Mouse (Mus musculus) forebrain, embryonic 16.5 days (tissue): ENCODE measurements around the gene Txk. TPM values are rescaled to one million over a fixed set of nuclear protein-coding genes. Genes with fewer than 3 reads are reported as not detected.

Source experiments
- ATAC-seq: fragments of 200-750 bp; cut with Nextera tagmentation; 2 replicates; pipeline ENCODE4 v1.8.0; 2017; ENCODE audit warnings: mild to moderate bottlenecking, moderate library complexity
- H3K27ac ChIP-seq: fragments of 300-500 bp; sonication (generic); 2 replicates; pipeline ENCODE4 v1.5.1; 2014; ENCODE audit warnings: low read length, control low read depth
- H3K27me3 ChIP-seq: fragments of 300-500 bp; sonication (generic); replicated peaks from 2 replicates; pipeline ENCODE4 v1.6.1; 2014; ENCODE audit warnings: low read length; ENCODE audit not compliant: control insufficient read depth, insufficient read depth
- H3K36me3 ChIP-seq: fragments of 300-500 bp; sonication (generic); 2 replicates; pipeline ENCODE4 v1.6.1; 2014; ENCODE audit not compliant: control insufficient read depth, insufficient read depth
- H3K4me1 ChIP-seq: fragments of 300-500 bp; sonication (generic); replicated peaks from 2 replicates; pipeline ENCODE4 v1.6.1; 2014; ENCODE audit warnings: low read length; ENCODE audit not compliant: control insufficient read depth, insufficient read depth
- H3K4me2 ChIP-seq: fragments of 300-500 bp; sonication (generic); 2 replicates; pipeline ENCODE4 v1.6.1; 2014; ENCODE audit warnings: mild to moderate bottlenecking, low read length, control low read depth
- H3K4me3 ChIP-seq: fragments of 300-500 bp; sonication (generic); replicated peaks from 2 replicates; pipeline ENCODE4 v1.5.1; 2014; ENCODE audit warnings: mild to moderate bottlenecking, low read length, control low read depth
- H3K9ac ChIP-seq: fragments of 300-500 bp; sonication (generic); replicated peaks from 2 replicates; pipeline ENCODE4 v1.6.1; 2014; ENCODE audit warnings: low read depth, low read length, control low read depth
- H3K9me3 ChIP-seq: fragments of 300-500 bp; sonication (generic); 2 replicates; pipeline ENCODE4 v1.6.1; 2016; ENCODE audit warnings: low read length; ENCODE audit not compliant: control insufficient read depth
- WGBS: fragments of 180-500 bp; shearing (Covaris S2); extraction: QIAGEN DNeasy Blood & Tissue Kit; methylation state at CpG from one replicate; pipeline ENCODE4 v1.1.7; 2014; 5-methylcytosine and 5-hydroxymethylcytosine counted together
- polyA plus RNA-seq: library from polyadenylated mRNA; unstranded; fragments of >200 nt; fragmentation: Nextera tagmentation; extraction: Ambion mirVana; gene quantifications from 2 replicates; pipeline ENCODE4 v1.2.1, GENCODE M21; 2015

Gene Txk
- polyA plus RNA-seq, 1 experiment from 2014 or later, result 0.13 TPM

- no peaks in the 10 kb centered on the region for H3K4me1 ChIP-seq
- ATAC-seq, result no peak
- 68% methylated on average over 10 of the region's 10 CpGs for WGBS
- H3K36me3 ChIP-seq, result no peaks in the 10 kb centered on the region
- no peak overlapping the region for H3K4me2 ChIP-seq
- H3K9me3 ChIP-seq, result no peaks in the 10 kb centered on the region
- H3K9ac ChIP-seq, result no peak overlapping the region
- H3K27ac ChIP-seq, result no peak overlapping the region
- no peaks in the 10 kb centered on the region for H3K27me3 ChIP-seq
- H3K4me3 ChIP-seq, result no peak overlapping the region
These were observed 45.9 kb downstream of the Txk start for GRCm38 (mm10) chr5:72706722-72707121.

- no peak overlapping the region for H3K4me2 ChIP-seq
- no peak overlapping the region for H3K9ac ChIP-seq
- WGBS, result 43% methylated on average over 10 of the region's 10 CpGs
- ATAC-seq, result no peak
- 0 out of 2 replicates have a peak, but pooled peaks cover 2% of the 10 kb centered on the region for H3K9me3 ChIP-seq
- no peaks in the 10 kb centered on the region for H3K27me3 ChIP-seq
- H3K4me1 ChIP-seq, result no peaks in the 10 kb centered on the region
- H3K36me3 ChIP-seq, result no peaks in the 10 kb centered on the region
- H3K27ac ChIP-seq, result no peak overlapping the region
- H3K4me3 ChIP-seq, result no peak overlapping the region
These were observed 46.5 kb downstream of the Txk start for GRCm38 (mm10) chr5:72706095-72706494.

- no peak for ATAC-seq
- Histone ChIP-seq H3K27me3 (no peaks in the 10 kb centered on the region), H3K4me1 (peaks cover 21% of the 10 kb centered on the region), H3K9me3 (0 out of 2 replicates have a peak, but pooled peaks cover 2% of the 10 kb centered on the region), H3K27ac (no peak overlapping the region), H3K4me2 (no peak overlapping the region), H3K9ac (no peak overlapping the region), H3K4me3 (no peak overlapping the region), H3K36me3 (no peaks in the 10 kb centered on the region)
These were observed 50.4 kb downstream of the Txk start for GRCm38 (mm10) chr5:72702202-72702601.

GRCm38 (mm10) chr5:72699500-72699818 lies 53.1 kb downstream of the Txk start:
- Histone ChIP-seq H3K4me3 (no peak overlapping the region), H3K9me3 (0 out of 2 replicates have a peak, but pooled peaks cover 2% of the 10 kb centered on the region), H3K9ac (no peak overlapping the region), H3K4me1 (peaks cover 21% of the 10 kb centered on the region), H3K36me3 (no peaks in the 10 kb centered on the region), H3K27me3 (no peaks in the 10 kb centered on the region), H3K27ac (peak overlapping the region; percentile 19; the same call in 1 of the 2 replicates), H3K4me2 (no peak overlapping the region)
- 21% methylated on average over 2 of the region's 2 CpGs for WGBS
- ATAC-seq, result no peak

- 0 out of 2 replicates have a peak, but pooled peaks cover 2% of the 10 kb centered on the region for H3K9me3 ChIP-seq
- 45% methylated on average over 7 of the region's 7 CpGs for WGBS
- no peak overlapping the region for H3K4me3 ChIP-seq
- no peak for ATAC-seq
- peak overlapping the region; percentile 19; the same call in 1 of the 2 replicates for H3K27ac ChIP-seq
- no peaks in the 10 kb centered on the region for H3K36me3 ChIP-seq
- no peak overlapping the region for H3K9ac ChIP-seq
- peaks cover 21% of the 10 kb centered on the region for H3K4me1 ChIP-seq
- no peak overlapping the region for H3K4me2 ChIP-seq
- H3K27me3 ChIP-seq, result no peaks in the 10 kb centered on the region
These were observed 53.6 kb downstream of the Txk start for GRCm38 (mm10) chr5:72698818-72699499.

- WGBS, result 40% methylated on average over 3 of the region's 3 CpGs
- Histone ChIP-seq H3K4me3 (no peak overlapping the region), H3K9ac (no peak overlapping the region), H3K27ac (no peak overlapping the region), H3K9me3 (0 out of 2 replicates have a peak, but pooled peaks cover 2% of the 10 kb centered on the region), H3K36me3 (no peaks in the 10 kb centered on the region), H3K4me1 (peaks cover 21% of the 10 kb centered on the region), H3K4me2 (no peak overlapping the region), H3K27me3 (no peaks in the 10 kb centered on the region)
- ATAC-seq, result peak; percentile 87
These were observed 54.2 kb downstream of the Txk start for GRCm38 (mm10) chr5:72698343-72698742.

- Histone ChIP-seq H3K4me3 (no peak overlapping the region), H3K4me1 (peaks cover 21% of the 10 kb centered on the region), H3K27me3 (no peaks in the 10 kb centered on the region), H3K4me2 (no peak overlapping the region), H3K9ac (no peak overlapping the region), H3K27ac (no peak overlapping the region), H3K9me3 (0 out of 2 replicates have a peak, but pooled peaks cover 1% of the 10 kb centered on the region), H3K36me3 (no peaks in the 10 kb centered on the region)
- ATAC-seq, result no peak
- 73% methylated on average over 13 of the region's 13 CpGs for WGBS
These were observed 56.1 kb downstream of the Txk start for GRCm38 (mm10) chr5:72696491-72696890.

GRCm38 (mm10) chr5:72694684-72695083 lies 57.9 kb downstream of the Txk start:
- no peak for ATAC-seq
- no peak overlapping the region for H3K4me3 ChIP-seq
- no peaks in the 10 kb centered on the region for H3K36me3 ChIP-seq
- no peaks in the 10 kb centered on the region for H3K9me3 ChIP-seq
- no peaks in the 10 kb centered on the region for H3K27me3 ChIP-seq
- H3K4me2 ChIP-seq, result no peak overlapping the region
- H3K4me1 ChIP-seq, result peaks cover 21% of the 10 kb centered on the region
- no peak overlapping the region for H3K9ac ChIP-seq
- WGBS, result 84% methylated on average over 2 of the region's 2 CpGs
- H3K27ac ChIP-seq, result no peak overlapping the region

GRCm38 (mm10) chr5:72690516-72690915 lies 62.1 kb downstream of the Txk start:
- ATAC-seq, result peak; percentile 86
- no peaks in the 10 kb centered on the region for H3K4me1 ChIP-seq
- H3K9me3 ChIP-seq, result 0 out of 2 replicates have a peak, but pooled peaks cover 2% of the 10 kb centered on the region
- H3K4me2 ChIP-seq, result no peak overlapping the region
- no peaks in the 10 kb centered on the region for H3K27me3 ChIP-seq
- H3K36me3 ChIP-seq, result no peaks in the 10 kb centered on the region
- WGBS, result 69% methylated on average over 5 of the region's 5 CpGs
- no peak overlapping the region for H3K4me3 ChIP-seq
- H3K9ac ChIP-seq, result no peak overlapping the region
- no peak overlapping the region for H3K27ac ChIP-seq
